Mouse (Mus musculus) ES-CJ7 (cell line): ENCODE measurements around the gene Wwox.

Source experiments
- DNase-seq: peaks from one replicate; pipeline ENCODE4 v3.0.0; 2011; ENCODE audit warnings: low read depth, low spot score

The Wwox gene

DNA sequence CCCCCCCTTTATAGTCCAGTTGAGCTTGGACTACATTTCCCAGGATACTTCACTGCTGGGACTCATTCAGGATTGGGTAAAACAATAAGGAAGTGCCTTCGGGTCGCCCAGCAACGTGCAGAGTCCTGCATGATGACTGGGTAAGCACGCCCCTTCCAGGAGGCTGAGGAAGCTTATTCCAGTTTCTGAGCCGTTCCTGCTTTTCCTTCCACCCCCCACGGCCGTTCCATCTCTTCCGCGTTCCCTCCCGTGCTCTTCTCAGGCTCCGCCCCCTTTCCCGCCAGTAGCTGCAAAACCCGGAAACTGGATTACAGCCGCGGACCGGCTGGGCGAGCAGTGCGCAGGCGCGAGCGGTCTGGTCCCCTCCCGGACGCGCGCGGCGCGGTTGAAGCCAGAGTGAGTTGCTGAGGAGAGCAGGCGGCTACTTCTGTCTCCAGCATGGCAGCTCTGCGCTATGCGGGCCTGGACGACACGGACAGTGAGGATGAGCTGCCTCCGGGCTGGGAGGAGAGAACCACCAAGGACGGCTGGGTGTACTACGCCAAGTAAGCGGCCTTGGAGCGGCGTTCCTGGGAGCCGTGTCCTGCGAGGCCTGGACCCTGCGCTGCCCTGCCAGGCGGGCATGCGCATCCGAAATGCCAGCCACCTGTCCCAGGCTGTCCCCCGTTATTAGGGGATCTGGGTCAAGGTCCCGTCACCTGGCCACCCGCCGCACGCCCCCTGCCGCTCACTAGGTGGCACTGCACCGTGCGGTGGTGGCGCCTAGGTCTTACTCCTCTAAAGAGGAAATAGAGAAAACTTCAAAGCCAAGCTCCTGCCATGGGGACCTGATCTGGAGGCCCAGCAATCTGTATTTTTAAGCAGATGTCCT, at the start of gene Wwox:
Gene Wwox, plus strand, starts transcription at position 322 of the 871 bp plus-strand sequence.
- DNase-seq, result peak; percentile 99

DNA sequence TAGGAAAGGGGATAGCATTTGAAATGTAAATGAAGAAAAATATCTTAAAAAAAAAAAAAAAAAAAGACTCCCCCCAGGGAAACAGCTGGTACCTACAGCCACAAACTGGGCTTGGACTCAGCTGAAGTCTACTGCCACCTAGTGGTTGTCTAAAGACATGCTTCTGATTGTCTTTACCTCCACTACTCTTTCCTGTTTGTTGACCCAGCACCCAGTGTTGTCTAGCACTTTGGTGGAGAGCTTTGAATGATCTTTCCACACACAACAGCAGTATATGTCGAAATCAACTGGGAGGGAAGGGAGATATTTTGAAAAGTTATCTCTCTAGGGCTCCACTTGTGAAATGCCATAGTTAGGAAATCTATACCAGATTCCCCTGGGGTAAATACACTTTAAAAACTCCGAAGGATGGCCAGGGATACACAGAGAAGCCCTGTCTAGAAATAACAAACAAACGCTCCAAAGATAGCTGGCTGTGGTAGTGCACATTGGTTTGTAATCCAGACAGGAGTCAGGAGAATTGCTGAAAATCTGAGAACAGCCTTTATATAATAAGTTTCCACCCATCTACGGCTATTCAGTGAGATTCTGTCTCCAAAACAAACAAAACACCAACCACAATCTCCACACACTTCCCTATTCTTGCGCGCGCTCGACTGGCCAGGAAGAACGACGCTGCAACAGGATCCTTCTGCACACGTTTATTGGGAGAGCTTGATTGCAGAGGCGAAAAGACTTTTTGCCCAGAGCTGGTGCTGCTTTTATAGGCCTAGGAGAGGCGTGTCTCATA, 48.8 kb upstream of the Wwox start:
- peak; percentile 73 for DNase-seq

DNA sequence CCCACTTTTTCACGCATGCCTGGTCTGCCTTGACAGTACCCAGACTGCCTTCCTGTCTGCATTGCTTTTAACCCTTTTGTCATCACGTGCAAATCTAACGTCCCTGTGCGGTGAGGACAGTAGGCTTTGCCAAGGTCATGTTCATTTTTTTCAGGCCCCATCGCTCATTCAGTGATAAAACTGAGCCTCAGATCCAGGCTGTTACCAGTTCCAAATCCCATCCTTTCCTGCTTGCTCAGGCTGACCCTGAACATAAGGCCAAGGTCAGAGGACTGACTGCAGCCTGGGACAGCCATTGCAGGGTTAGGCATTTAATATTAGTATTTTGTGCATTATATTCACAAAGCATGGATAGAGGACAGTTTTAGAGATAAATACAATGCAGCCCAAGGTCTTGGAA, 41.1 kb upstream of the Wwox start:
- DNase-seq, result peak; percentile 67

DNA sequence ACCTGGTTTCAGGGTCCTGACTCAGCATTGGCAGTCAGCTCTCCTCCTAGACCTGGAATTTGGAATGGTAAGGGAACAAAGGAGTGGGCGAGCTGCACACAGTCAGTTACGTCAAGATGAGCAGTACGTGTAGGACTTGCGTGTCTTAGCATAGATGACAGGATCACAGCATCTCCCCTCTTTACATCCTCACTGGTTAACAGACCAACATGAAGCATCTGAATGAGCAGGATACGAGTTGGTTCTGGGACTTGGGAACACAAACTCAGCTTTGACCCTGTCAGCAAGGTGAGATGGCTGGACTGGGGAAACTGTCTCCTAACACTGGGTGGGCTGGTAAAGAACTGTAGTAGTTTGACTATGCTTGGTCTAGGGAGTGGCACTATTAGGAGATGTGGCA, 40.2 kb upstream of the Wwox start:
- DNase-seq, result peak; percentile 82

- DNase-seq, result no peak
Measured at GRCm38 (mm10) chr8:114401679-114402078, 37.8 kb upstream of the Wwox start.

DNA sequence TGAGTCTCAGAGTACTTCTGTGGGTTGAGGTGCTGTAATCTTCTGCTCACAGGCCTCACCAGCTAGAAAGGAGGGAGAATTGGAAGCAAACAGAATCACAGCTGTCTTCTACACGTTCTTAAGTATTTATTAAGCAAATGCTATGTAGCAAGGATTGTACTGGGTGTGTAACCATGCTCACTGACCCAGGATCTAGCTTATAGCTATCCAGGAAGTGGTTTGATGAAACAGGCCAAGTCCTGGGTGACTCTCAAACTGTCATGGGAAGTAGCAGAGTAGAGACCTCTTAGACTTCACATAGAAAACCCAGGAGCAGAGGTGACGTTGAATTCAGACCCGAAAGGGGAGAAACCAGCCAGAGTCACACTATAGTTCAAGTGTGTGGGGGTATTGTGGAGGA, 28.0 kb upstream of the Wwox start:
- no peak for DNase-seq

DNA sequence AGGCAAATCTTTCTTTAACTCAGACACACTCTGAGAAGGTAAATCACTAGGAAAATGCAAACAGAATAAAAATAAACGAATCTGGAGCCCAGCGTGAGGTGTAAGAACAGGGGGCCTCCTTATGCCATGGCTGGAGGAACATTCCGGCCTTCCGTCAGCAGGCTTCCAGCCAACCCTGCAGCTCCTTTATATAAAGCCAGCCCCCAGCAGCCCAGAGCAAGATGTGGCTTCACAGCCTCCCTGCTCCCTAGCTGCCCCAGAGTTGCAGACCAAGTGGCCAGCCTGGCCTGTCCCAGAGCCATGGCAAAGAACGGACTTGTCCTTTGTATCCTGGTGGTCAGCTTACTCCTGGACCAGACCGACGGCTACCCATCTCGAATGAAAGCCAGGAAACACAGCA, 21.7 kb upstream of the Wwox start, which contains the start of gene Clec3a:
Gene Clec3a, plus strand, starts transcription at position 301 of the 400 bp plus-strand sequence.
- no peak for DNase-seq

DNA sequence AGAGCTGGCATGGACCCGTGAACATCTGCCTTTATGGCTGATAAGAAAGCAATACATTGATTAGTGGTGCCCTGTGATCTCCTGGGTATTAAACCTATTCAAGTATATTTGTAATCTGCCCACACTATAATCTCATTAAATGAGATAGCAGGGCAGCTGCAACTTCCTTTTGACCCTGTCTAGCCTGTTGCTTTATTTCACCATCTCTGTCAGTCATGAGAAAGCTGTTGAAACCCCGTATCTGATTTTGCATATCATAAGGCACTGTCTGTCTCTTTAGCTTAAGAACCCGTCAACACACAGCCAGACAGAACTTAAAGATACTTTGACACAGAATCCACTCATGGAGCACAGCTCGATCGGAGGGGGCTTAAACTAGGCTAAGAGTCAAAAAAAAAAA, 21.0 kb upstream of the Wwox start:
- no peak for DNase-seq

DNA sequence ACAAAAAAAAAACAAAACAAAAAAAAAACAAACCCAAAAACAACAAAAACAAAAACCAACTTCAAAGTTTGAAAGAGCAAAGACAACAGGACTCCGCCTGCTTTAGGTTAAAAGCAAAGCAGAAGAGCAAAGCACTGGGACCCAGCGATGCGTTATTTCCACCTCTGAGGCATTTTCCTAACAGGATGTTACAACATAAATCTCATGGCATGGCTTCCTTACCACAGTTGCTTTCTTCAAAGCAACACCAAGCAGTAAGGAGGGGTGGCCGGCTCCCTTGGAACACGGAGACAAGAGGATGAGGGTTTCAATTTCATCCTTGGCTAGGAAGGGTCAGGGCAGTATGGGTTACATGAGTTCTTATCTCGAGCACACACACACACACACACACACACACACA, 20.6 kb upstream of the Wwox start:
- DNase-seq, result no peak

DNA sequence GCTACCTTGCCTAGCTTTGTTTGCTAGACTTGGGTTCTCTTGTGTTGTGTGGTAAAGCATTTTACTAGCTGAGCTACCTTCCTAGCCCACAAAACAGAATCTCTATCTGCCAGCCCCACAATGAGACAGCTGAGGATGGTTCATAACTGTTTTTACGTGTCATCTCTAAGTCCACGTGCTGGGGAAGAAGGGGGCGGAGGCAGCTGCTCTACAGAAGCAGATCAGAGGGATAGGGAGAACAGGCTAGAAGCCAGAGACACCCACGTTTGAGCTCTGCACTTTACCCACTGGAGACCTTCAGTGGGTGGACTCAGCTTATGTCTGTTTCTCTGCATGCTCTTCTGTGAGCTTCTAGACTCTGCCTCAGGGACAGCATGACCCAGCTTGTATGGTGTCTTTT, 17.9 kb upstream of the Wwox start:
- DNase-seq, result no peak

- peak; percentile 61 for DNase-seq
Measured at GRCm38 (mm10) chr8:114438236-114438635, 1.2 kb upstream of the Wwox start.

DNA sequence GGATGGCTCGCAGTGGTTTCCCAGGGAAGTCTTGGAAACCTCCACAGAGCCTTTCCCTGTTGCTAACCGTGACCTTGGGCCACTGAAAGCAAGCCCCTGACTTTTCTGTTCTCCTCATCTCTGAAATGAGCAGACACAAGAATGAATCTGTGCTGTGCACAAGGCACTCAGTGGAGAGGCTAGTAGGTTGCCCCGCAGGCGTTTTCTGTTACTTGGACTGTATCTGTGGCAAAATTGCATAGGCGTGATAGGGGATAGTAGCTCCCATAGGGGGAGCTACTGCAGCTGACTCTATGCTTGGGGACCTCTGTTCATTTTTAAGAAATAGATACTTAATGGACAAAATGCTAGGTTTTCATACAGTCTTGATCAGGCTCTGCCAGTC, 742 bp downstream of the Wwox start:
- DNase-seq, result peak; percentile 58

DNA sequence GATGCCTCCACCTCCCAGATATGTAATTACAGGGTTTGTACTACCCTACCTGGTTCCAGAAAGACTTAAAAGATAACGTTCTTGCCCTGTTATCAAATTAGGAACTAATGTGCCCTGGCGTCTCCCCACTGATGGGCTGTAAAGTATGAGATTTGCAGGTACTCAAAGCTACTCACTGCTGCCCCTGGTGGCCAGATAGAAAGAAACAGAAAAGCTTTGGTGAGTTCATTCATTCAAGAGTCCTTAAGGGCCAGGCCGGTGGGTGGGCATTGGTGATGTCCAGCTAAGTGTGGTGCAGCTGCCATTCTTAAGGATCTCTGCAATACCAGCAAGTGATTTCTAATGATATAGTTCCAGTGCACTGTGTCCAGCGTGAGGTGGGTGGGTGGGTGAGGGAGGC, 2.2 kb downstream of the Wwox start:
- peak; percentile 81 for DNase-seq

DNA sequence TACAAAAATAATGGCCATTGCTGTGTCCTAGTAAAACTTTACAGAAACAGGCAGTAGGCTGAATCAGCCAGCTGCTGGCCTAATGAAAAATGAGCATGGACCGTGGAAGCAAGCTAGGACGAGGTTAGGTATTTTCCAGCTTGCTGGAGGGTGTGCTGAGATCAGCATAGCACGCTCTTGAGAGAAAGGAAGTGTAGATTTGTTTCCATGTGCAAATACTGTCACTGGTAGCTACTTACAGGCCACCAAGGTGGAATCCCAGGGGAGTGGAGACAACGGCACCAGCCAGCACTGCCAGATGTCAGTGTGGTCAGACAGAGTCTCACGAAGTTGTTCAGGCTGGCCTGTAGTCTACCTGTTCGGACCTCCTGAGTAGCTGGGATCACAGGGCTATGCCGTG, 7.4 kb downstream of the Wwox start:
- no peak for DNase-seq

DNA sequence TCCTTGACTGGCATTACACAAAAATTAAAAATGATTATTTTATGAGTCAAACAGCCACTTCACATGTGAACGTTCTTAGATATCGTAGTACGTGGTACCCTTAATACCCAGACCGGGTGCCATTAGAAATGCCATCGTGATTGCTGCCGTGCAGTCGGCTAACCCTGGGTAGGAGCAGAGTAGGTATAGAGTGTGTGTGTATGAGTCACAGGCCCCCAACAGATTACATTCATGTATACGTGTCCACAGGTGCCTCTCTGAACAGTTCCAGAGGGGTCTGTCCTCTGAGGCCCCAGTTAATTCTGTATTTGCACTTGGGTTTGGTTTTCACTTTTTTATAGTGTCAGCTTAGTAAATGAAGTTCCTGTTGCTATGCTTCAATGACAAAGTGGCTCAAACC, 12.8 kb downstream of the Wwox start:
- DNase-seq, result no peak

- DNase-seq, result peak; percentile 79
Measured at GRCm38 (mm10) chr8:114452781-114453221, 13.3 kb downstream of the Wwox start.

DNA sequence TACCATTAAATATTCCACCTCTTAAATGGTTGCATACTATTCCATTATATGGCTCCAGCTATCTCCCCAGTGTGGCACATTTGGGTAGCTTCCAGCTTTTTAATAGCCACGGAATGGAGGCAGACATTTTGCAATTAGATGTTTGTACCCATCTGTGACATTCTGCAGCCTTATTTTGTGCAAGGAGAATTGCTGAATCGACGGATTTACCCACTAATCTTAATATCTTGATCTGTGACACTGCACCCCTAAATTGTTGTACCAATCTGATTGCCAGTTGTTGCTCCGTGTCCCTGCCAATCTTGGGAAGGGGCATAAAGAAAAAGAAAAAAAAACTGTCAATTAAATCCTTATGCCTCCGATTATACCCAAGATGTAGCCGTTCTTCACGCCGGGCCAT, 15.8 kb downstream of the Wwox start:
- no peak for DNase-seq

DNA sequence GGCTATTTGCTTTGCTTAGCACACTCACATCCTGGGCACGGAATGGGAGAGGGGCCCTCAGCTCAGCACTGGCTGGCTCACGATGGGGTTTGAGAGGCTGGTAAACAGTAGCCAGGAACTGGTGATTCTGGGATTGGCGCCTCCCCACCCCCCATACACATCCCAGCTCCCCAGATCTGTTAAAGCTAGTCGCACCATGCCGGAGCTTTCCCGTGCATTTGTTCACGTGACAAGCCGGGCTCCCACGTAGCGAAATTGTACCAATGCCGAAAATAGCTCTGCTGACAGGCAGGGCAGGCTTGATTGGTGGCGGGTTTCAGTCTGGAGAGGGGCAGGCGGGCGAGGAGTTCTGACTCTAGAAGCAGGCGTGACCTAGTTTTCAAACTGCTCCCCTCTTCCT, 16.5 kb downstream of the Wwox start:
- peak; percentile 24 for DNase-seq

DNA sequence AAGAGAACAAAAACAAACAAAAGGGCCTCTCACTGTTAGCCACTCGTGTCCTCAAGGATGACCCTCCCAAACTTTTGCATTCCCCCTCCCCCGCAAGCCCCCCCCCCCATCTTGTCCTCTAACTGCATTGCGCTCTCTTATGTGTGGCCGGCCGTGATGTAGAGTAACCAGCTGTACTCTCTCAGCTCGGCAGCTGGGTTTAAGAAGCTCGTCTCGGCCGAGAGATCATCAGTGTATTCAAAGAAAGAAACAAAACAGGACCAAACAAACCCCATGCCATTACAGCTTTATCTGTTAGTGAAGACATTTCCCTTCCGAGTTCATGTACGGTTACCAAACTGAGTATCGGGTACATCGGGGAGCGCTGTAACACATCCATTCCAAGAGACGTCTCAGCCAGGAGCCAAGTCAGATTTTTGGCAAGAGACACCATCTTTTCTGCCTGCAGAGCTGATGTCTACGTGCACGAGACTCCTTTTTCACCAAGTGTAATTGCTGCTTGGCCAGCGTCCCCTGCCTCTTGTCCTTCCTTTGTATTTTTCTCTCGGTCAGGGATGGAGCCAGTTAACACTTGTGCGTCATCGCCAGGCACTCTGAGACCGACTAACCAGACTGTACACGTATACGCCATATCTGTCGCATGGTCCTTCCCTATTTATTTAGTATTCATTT, 18.8 kb downstream of the Wwox start:
- no peak for DNase-seq

DNA sequence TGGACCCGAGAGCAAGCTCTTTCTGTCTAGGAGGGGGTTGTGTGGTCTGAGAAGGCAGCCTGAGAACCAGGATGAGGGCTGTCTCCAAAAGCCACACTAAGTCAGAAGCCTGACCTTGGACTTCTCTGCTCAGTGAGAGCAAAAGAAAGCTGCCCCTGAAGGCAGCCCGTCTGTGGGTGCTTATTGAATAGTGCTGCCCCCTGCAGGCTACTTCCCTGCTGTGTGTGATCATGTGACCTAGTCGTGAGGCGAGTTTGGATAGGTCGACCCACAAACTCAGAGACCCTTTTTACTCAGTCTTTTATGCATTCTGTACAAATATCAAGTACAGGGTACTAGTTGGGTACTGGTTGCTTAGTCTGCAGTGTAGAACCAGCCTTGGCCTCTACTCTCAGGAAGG, 21.1 kb downstream of the Wwox start:
- DNase-seq, result no peak

- DNase-seq, result no peak
Measured at GRCm38 (mm10) chr8:114462591-114462990, 23.1 kb downstream of the Wwox start.

- DNase-seq, result no peak
Measured at GRCm38 (mm10) chr8:114463305-114463704, 23.9 kb downstream of the Wwox start.
